Mouse (Mus musculus): ENCODE measurements around the gene Nudt9. TPM values are rescaled to one million over a fixed set of nuclear protein-coding genes. Genes with fewer than 3 reads are reported as not detected.

The Nudt9 gene
- polyA plus RNA-seq, 1 experiment from 2014 or later: 66.1 TPM

GRCm38 (mm10) chr5:104108879-104109369 is 62.8 kb downstream of the Nudt9 start:
- Histone ChIP-seq H3K27me3 (ENCODE audit: control insufficient read depth, insufficient read depth, low read length) (no peaks in the 10 kb centered on the region), H3K36me3 (ENCODE audit: control insufficient read depth, insufficient read depth, low read length) (no peaks in the 10 kb centered on the region), H3K27ac (ENCODE audit: low read depth, low read length) (peak overlapping the region; percentile 89), H3K4me3 (ENCODE audit: low read depth, low read length) (peak overlapping the region; percentile 24), H3K4me2 (ENCODE audit: low read depth, low read length) (peak overlapping the region; percentile 39), H3K4me1 (ENCODE audit: control insufficient read depth, insufficient read depth, low read length) (peaks cover 37% of the 10 kb centered on the region), H3K9ac (replicated peaks; ENCODE audit: low read depth, low read length) (peak overlapping the region; percentile 3; the same call in 1 of the 2 replicates), H3K9me3 (ENCODE audit: control insufficient read depth, low read length) (no peaks in the 10 kb centered on the region)
- peak; percentile 68 for ATAC-seq (ENCODE audit: low read depth)
- 5% methylated on average over 18 of the region's 18 CpGs for WGBS

GRCm38 (mm10) chr5:104109516-104109915 is 63.4 kb downstream of the Nudt9 start:
- peak overlapping the region; percentile 24; the same call in 1 of the 2 replicates for H3K4me3 ChIP-seq (ENCODE audit: low read depth, low read length)
- peaks cover 37% of the 10 kb centered on the region for H3K4me1 ChIP-seq (ENCODE audit: control insufficient read depth, insufficient read depth, low read length)
- H3K9me3 ChIP-seq (ENCODE audit: control insufficient read depth, low read length): no peaks in the 10 kb centered on the region
- H3K36me3 ChIP-seq (ENCODE audit: control insufficient read depth, insufficient read depth, low read length): no peaks in the 10 kb centered on the region
- no peak overlapping the region for H3K9ac ChIP-seq (replicated peaks; ENCODE audit: low read depth, low read length)
- H3K27ac ChIP-seq (ENCODE audit: low read depth, low read length): peak overlapping the region; percentile 89
- ATAC-seq (ENCODE audit: low read depth): peak; percentile 32; the same call in 1 of the 2 replicates
- 8% methylated on average over 3 of the region's 3 CpGs for WGBS
- no peaks in the 10 kb centered on the region for H3K27me3 ChIP-seq (ENCODE audit: control insufficient read depth, insufficient read depth, low read length)
- H3K4me2 ChIP-seq (ENCODE audit: low read depth, low read length): peak overlapping the region; percentile 39

GRCm38 (mm10) chr5:104110171-104110920 is 64.2 kb downstream of the Nudt9 start:
- Histone ChIP-seq H3K27ac (ENCODE audit: low read depth, low read length) (peak overlapping the region; percentile 89), H3K4me2 (ENCODE audit: low read depth, low read length) (peak overlapping the region; percentile 42; the same call in 1 of the 2 replicates), H3K9ac (replicated peaks; ENCODE audit: low read depth, low read length) (0 out of 2 replicates have a peak overlapping the region, but pooled peaks have one; percentile 2), H3K36me3 (ENCODE audit: control insufficient read depth, insufficient read depth, low read length) (no peaks in the 10 kb centered on the region), H3K4me3 (ENCODE audit: low read depth, low read length) (peak overlapping the region; percentile 0; the same call in 1 of the 2 replicates), H3K27me3 (ENCODE audit: control insufficient read depth, insufficient read depth, low read length) (no peaks in the 10 kb centered on the region), H3K4me1 (ENCODE audit: control insufficient read depth, insufficient read depth, low read length) (peaks cover 40% of the 10 kb centered on the region), H3K9me3 (ENCODE audit: control insufficient read depth, low read length) (no peaks in the 10 kb centered on the region)
- peak; percentile 73 for ATAC-seq (ENCODE audit: low read depth)
- WGBS: 6% methylated on average over 9 of the region's 9 CpGs

- H3K4me3 ChIP-seq (ENCODE audit: low read depth, low read length): peak overlapping the region; percentile 25
- H3K9me3 ChIP-seq (ENCODE audit: control insufficient read depth, low read length): no peaks in the 10 kb centered on the region
- peak overlapping the region; percentile 58; the same call in 1 of the 2 replicates for H3K9ac ChIP-seq (replicated peaks; ENCODE audit: low read depth, low read length)
- no peaks in the 10 kb centered on the region for H3K36me3 ChIP-seq (ENCODE audit: control insufficient read depth, insufficient read depth, low read length)
- no peak for ATAC-seq (ENCODE audit: low read depth)
- peaks cover 40% of the 10 kb centered on the region for H3K4me1 ChIP-seq (ENCODE audit: control insufficient read depth, insufficient read depth, low read length)
- H3K27me3 ChIP-seq (ENCODE audit: control insufficient read depth, insufficient read depth, low read length): no peaks in the 10 kb centered on the region
- 2% methylated on average over 9 of the region's 9 CpGs for WGBS
- H3K4me2 ChIP-seq (ENCODE audit: low read depth, low read length): peak overlapping the region; percentile 42
- H3K27ac ChIP-seq (ENCODE audit: low read depth, low read length): peak overlapping the region; percentile 89
Measured at GRCm38 (mm10) chr5:104112016-104112415, 65.9 kb downstream of the Nudt9 start.

GRCm38 (mm10) chr5:104112511-104112910 is 66.4 kb downstream of the Nudt9 start:
- Histone ChIP-seq H3K9ac (replicated peaks; ENCODE audit: low read depth, low read length) (peak overlapping the region; percentile 58), H3K36me3 (ENCODE audit: control insufficient read depth, insufficient read depth, low read length) (no peaks in the 10 kb centered on the region), H3K9me3 (ENCODE audit: control insufficient read depth, low read length) (no peaks in the 10 kb centered on the region), H3K4me1 (ENCODE audit: control insufficient read depth, insufficient read depth, low read length) (peaks cover 39% of the 10 kb centered on the region), H3K4me2 (ENCODE audit: low read depth, low read length) (peak overlapping the region; percentile 42), H3K27me3 (ENCODE audit: control insufficient read depth, insufficient read depth, low read length) (no peaks in the 10 kb centered on the region), H3K27ac (ENCODE audit: low read depth, low read length) (peak overlapping the region; percentile 89), H3K4me3 (ENCODE audit: low read depth, low read length) (peak overlapping the region; percentile 25)
- WGBS: 4% methylated on average over 5 of the region's 5 CpGs
- no peak for ATAC-seq (ENCODE audit: low read depth)

GRCm38 (mm10) chr5:104113491-104114172 is 67.5 kb downstream of the Nudt9 start, which contains the start of gene Sparcl1:
Gene Sparcl1, minus strand, starts transcription at chr5:104113733.
- peak within 1 kb of the TSS; percentile 89 for H3K27ac ChIP-seq (ENCODE audit: low read depth, low read length)
- H3K36me3 ChIP-seq (ENCODE audit: control insufficient read depth, insufficient read depth, low read length): no peaks in the 10 kb centered on the region
- H3K4me2 ChIP-seq (ENCODE audit: low read depth, low read length): peak within 1 kb of the TSS; percentile 42
- peak within 1 kb of the TSS; percentile 58 for H3K9ac ChIP-seq (replicated peaks; ENCODE audit: low read depth, low read length)
- no peaks in the 10 kb centered on the region for H3K9me3 ChIP-seq (ENCODE audit: control insufficient read depth, low read length)
- WGBS: 4% methylated on average over 15 of the region's 15 CpGs
- H3K4me1 ChIP-seq (ENCODE audit: control insufficient read depth, insufficient read depth, low read length): peaks cover 29% of the 10 kb centered on the region
- 0 out of 2 replicates have a peak, but pooled peaks have one; percentile 25 for ATAC-seq (ENCODE audit: low read depth)
- peak within 1 kb of the TSS; percentile 25 for H3K4me3 ChIP-seq (ENCODE audit: low read depth, low read length)
- no peaks in the 10 kb centered on the region for H3K27me3 ChIP-seq (ENCODE audit: control insufficient read depth, insufficient read depth, low read length)

Small RNA genes within 50 kb of the gene (microRNA-seq; reads per million reads assigned to microRNA genes)
- gene Mir5619: 1.7 reads per million

Other genes with a start within 250 kb of the Nudt9 start
- gene Klhl8, start 135.0 kb upstream of the Nudt9 start, polyA plus RNA-seq (2014; fragmentation: Nextera tagmentation; extraction: Ambion mirVana): 45.2 and 45.3 TPM in 2 replicates
- gene Hsd17b13, start 68.9 kb upstream of the Nudt9 start, polyA plus RNA-seq (2014; fragmentation: Nextera tagmentation; extraction: Ambion mirVana): not detected in 2 replicates
- 2.9 and 3.5 TPM in 2 replicates for gene Hsd17b11, start 24.4 kb upstream of the Nudt9 start, polyA plus RNA-seq (2014; fragmentation: Nextera tagmentation; extraction: Ambion mirVana)
- gene Gm17660, start 31.3 kb downstream of the Nudt9 start, polyA plus RNA-seq (2014; fragmentation: Nextera tagmentation; extraction: Ambion mirVana): 0.44 TPM in 1 of 2 replicates, not detected in the other
- 360 and 427 TPM in 2 replicates for gene Sparcl1, start 67.4 kb downstream of the Nudt9 start, polyA plus RNA-seq (2014; fragmentation: Nextera tagmentation; extraction: Ambion mirVana)
- gene Dspp, start 124.4 kb downstream of the Nudt9 start, polyA plus RNA-seq (2014; fragmentation: Nextera tagmentation; extraction: Ambion mirVana): not detected in 2 replicates
- gene Dmp1, start 156.3 kb downstream of the Nudt9 start, polyA plus RNA-seq (2014; fragmentation: Nextera tagmentation; extraction: Ambion mirVana): 0.27 TPM in 1 of 2 replicates, not detected in the other

Data from neural tube, embryonic 14.5 days (tissue).